Mouse (Mus musculus) lung, postnatal 0 days (tissue): ENCODE data around the gene Glis1. TPM values are rescaled to one million over a fixed set of nuclear protein-coding genes. Genes with fewer than 3 reads are reported as not detected.

Experiments used
- ATAC-seq: fragments of 200-750 bp; cut with Nextera tagmentation; 2 replicates; pipeline ENCODE4 v1.8.0; 2017; ENCODE audit warnings: moderate library complexity
- DNase-seq: peaks from one replicate; pipeline ENCODE4 v3.0.0-alpha.2; 2016; ENCODE audit warnings: low spot score
- H3K27ac ChIP-seq: fragments of 300-500 bp; sonication (generic); 2 replicates; pipeline ENCODE4 v1.5.1; 2014; ENCODE audit warnings: antibody characterized with exemption, mild to moderate bottlenecking, low read length, mixed read lengths
- H3K27me3 ChIP-seq: fragments of 300-500 bp; sonication (generic); replicated peaks from 2 replicates; pipeline ENCODE4 v1.6.1; 2014; ENCODE audit warnings: low read length, mixed read lengths; ENCODE audit not compliant: insufficient read depth
- H3K36me3 ChIP-seq: fragments of 300-500 bp; sonication (generic); 2 replicates; pipeline ENCODE4 v1.6.1; 2014; ENCODE audit warnings: low read length, mixed read lengths; ENCODE audit not compliant: insufficient read depth
- H3K4me1 ChIP-seq: fragments of 300-500 bp; sonication (generic); 2 replicates; pipeline ENCODE4 v1.6.1; 2014; ENCODE audit warnings: antibody characterized with exemption, low read depth, low read length, mixed read lengths; ENCODE audit not compliant: insufficient read depth
- H3K4me2 ChIP-seq: fragments of 300-500 bp; sonication (generic); replicated peaks from 2 replicates; pipeline ENCODE4 v1.6.1; 2014; ENCODE audit warnings: low read depth, mild to moderate bottlenecking, low read length, moderate library complexity, mixed read lengths
- H3K4me3 ChIP-seq: fragments of 300-500 bp; sonication (generic); 2 replicates; pipeline ENCODE4 v1.5.1; 2014; ENCODE audit warnings: low read depth, low read length
- H3K9ac ChIP-seq: fragments of 300-500 bp; sonication (generic); replicated peaks from 2 replicates; pipeline ENCODE4 v1.6.1; 2014; ENCODE audit warnings: low read depth, mild to moderate bottlenecking
- H3K9me3 ChIP-seq: fragments of 300-500 bp; sonication (generic); 2 replicates; pipeline ENCODE4 v1.6.1; 2016; ENCODE audit warnings: low read length, mixed read lengths
- CTCF ChIP-seq: IDR thresholded peaks from 2 replicates; pipeline ENCODE4 v1.5.1; 2016; ENCODE audit warnings: antibody characterized with exemption, mild to moderate bottlenecking
- EP300 ChIP-seq: IDR thresholded peaks from 2 replicates; pipeline ENCODE4 v1.6.1; 2016; ENCODE audit warnings: antibody characterized with exemption, mild to moderate bottlenecking, control low read depth
- WGBS: fragments of 180-500 bp; shearing (Covaris S2); extraction: QIAGEN DNeasy Blood & Tissue Kit; methylation state at CpG from one replicate; pipeline ENCODE4 v1.1.7; 2014; 5-methylcytosine and 5-hydroxymethylcytosine counted together
- polyA plus RNA-seq: library from polyadenylated mRNA; unstranded; fragments of >200 nt; fragmentation: Nextera tagmentation; extraction: Ambion mirVana; gene quantifications from 2 replicates; pipeline ENCODE4 v1.2.1, GENCODE M21; 2015

The Glis1 gene
- polyA plus RNA-seq, 1 experiment from 2014 or later = 0.76 TPM

- no peaks in the 10 kb centered on the region for H3K36me3 ChIP-seq
- H3K4me2 ChIP-seq = no peak overlapping the region
- no peak overlapping the region for H3K4me3 ChIP-seq
- no peaks in the 10 kb centered on the region for H3K9me3 ChIP-seq
- DNase-seq = no peak
- 79% methylated on average over 3 of the region's 3 CpGs for WGBS
- no peak for ATAC-seq
- no peak for TF ChIP-seq CTCF
- no peak for TF ChIP-seq EP300
- H3K9ac ChIP-seq = no peak overlapping the region
- H3K27me3 ChIP-seq = no peaks in the 10 kb centered on the region
- H3K4me1 ChIP-seq = no peaks in the 10 kb centered on the region
- no peak overlapping the region for H3K27ac ChIP-seq
Measured at GRCm38 (mm10) chr4:107539021-107539420, 104.6 kb downstream of the Glis1 start.

- 50% methylated on average over 4 of the region's 4 CpGs for WGBS
- H3K36me3 ChIP-seq = no peaks in the 10 kb centered on the region
- no peak for TF ChIP-seq CTCF
- TF ChIP-seq EP300 = no peak
- no peak overlapping the region for H3K27ac ChIP-seq
- no peak for ATAC-seq
- no peak overlapping the region for H3K4me3 ChIP-seq
- no peaks in the 10 kb centered on the region for H3K9me3 ChIP-seq
- H3K27me3 ChIP-seq = no peaks in the 10 kb centered on the region
- no peak overlapping the region for H3K9ac ChIP-seq
- no peak for DNase-seq
- no peaks in the 10 kb centered on the region for H3K4me1 ChIP-seq
- no peak overlapping the region for H3K4me2 ChIP-seq
Measured at GRCm38 (mm10) chr4:107541821-107542220, 107.4 kb downstream of the Glis1 start.

- TF ChIP-seq CTCF = no peak
- TF ChIP-seq EP300 = no peak
- Histone ChIP-seq H3K9ac (no peak overlapping the region), H3K9me3 (no peaks in the 10 kb centered on the region), H3K27me3 (no peaks in the 10 kb centered on the region), H3K36me3 (no peaks in the 10 kb centered on the region), H3K4me1 (no peaks in the 10 kb centered on the region), H3K4me2 (no peak overlapping the region), H3K27ac (no peak overlapping the region), H3K4me3 (no peak overlapping the region)
- DNase-seq (no peak), ATAC-seq (no peak)
- WGBS = 47% methylated on average over 5 of the region's 5 CpGs
Measured at GRCm38 (mm10) chr4:107544843-107545242, 110.5 kb downstream of the Glis1 start.

- TF ChIP-seq EP300 (no peak), CTCF (no peak)
- DNase-seq = no peak
Measured at GRCm38 (mm10) chr4:107545726-107546125, 111.3 kb downstream of the Glis1 start.

GRCm38 (mm10) chr4:107546525-107546924 is 112.1 kb downstream of the Glis1 start:
- Histone ChIP-seq H3K9ac (no peak overlapping the region), H3K4me1 (no peaks in the 10 kb centered on the region), H3K4me3 (no peak overlapping the region), H3K27me3 (no peaks in the 10 kb centered on the region), H3K36me3 (no peaks in the 10 kb centered on the region), H3K9me3 (no peaks in the 10 kb centered on the region), H3K27ac (no peak overlapping the region), H3K4me2 (no peak overlapping the region)
- ATAC-seq (no peak), DNase-seq (no peak)
- 36% methylated on average over 8 of the region's 8 CpGs for WGBS
- no peak for TF ChIP-seq CTCF
- no peak for TF ChIP-seq EP300

More at GRCm38 (mm10) chr4:107545726-107546125, 111.3 kb downstream of the Glis1 start:
- H3K9me3 ChIP-seq = no peaks in the 10 kb centered on the region
- WGBS = 69% methylated on average over 1 of the region's 1 CpGs
- no peak overlapping the region for H3K4me3 ChIP-seq
- no peaks in the 10 kb centered on the region for H3K27me3 ChIP-seq
- no peaks in the 10 kb centered on the region for H3K36me3 ChIP-seq
- no peaks in the 10 kb centered on the region for H3K4me1 ChIP-seq
- no peak overlapping the region for H3K9ac ChIP-seq
- no peak overlapping the region for H3K27ac ChIP-seq
- no peak for ATAC-seq
- no peak overlapping the region for H3K4me2 ChIP-seq

GRCm38 (mm10) chr4:107550096-107550495 is 115.7 kb downstream of the Glis1 start:
- 71% methylated on average over 10 of the region's 10 CpGs for WGBS
- H3K36me3 ChIP-seq = no peaks in the 10 kb centered on the region
- H3K27me3 ChIP-seq = no peaks in the 10 kb centered on the region
- TF ChIP-seq CTCF = no peak
- no peak for ATAC-seq
- H3K4me3 ChIP-seq = no peak overlapping the region
- H3K9ac ChIP-seq = no peak overlapping the region
- H3K4me2 ChIP-seq = no peak overlapping the region
- H3K9me3 ChIP-seq = no peaks in the 10 kb centered on the region
- H3K27ac ChIP-seq = no peak overlapping the region
- no peak for DNase-seq
- no peaks in the 10 kb centered on the region for H3K4me1 ChIP-seq

GRCm38 (mm10) chr4:107550546-107550945 is 116.2 kb downstream of the Glis1 start:
- no peaks in the 10 kb centered on the region for H3K27me3 ChIP-seq
- no peak for TF ChIP-seq EP300
- no peak for TF ChIP-seq CTCF

More at GRCm38 (mm10) chr4:107550546-107550945, 116.2 kb downstream of the Glis1 start:
- WGBS = 56% methylated on average over 3 of the region's 3 CpGs
- Histone ChIP-seq H3K4me3 (no peak overlapping the region), H3K4me2 (no peak overlapping the region), H3K27ac (no peak overlapping the region), H3K4me1 (no peaks in the 10 kb centered on the region), H3K9ac (no peak overlapping the region), H3K9me3 (no peaks in the 10 kb centered on the region), H3K36me3 (no peaks in the 10 kb centered on the region)
- DNase-seq (no peak), ATAC-seq (no peak)
